Mouse (Mus musculus) testis, postnatal 14 days (tissue): ENCODE results near the gene Etfb.

ENCODE experiments used
- DNase-seq: peaks from one replicate; pipeline ENCODE4 v3.0.0; 2021; ENCODE audit warnings: low spot score

Etfb gene

GRCm38 (mm10) chr7:43449811-43450210 lies 5.9 kb downstream of the Etfb start:
- DNase-seq: no peak

DNA sequence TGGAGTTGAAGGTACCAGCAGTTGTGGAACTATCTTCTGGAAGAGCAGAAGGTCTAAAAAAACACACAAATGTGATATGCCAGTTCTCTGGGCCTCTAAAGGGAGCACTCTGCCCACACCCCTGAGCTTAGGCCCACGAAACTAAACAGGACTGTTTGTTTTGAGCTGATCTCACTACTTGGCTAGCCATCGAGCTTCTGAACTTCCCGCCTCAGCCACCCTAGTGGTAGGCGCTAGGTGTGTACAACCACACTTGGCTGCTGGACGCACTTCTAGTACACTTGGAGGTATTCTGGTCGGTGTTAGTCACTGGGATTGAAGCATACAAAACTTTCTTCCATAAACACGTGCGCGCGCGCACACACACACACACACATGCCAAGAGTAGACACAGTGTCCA lies 7.8 kb downstream of the Etfb start:
- DNase-seq: no peak

DNA sequence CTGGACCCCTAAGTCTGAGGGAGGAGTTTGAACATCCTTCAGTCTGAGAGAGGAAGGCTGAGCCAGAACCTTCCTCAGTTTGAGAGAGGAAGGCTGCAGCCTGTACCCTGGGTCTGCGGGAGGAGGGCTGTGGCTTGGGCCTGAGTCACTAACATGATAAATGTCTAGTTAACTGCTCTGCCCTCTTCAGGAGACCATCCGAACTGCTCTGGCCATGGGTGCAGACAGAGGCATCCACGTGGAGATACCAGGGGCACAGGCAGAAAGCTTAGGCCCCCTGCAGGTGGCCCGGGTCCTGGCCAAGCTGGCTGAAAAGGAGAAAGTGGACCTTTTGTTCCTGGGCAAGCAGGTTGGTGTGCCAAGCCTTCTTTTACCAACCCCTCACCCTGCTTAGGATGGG lies 8.7 kb downstream of the Etfb start:
- no peak for DNase-seq

GRCm38 (mm10) chr7:43453599-43454355 lies 9.9 kb downstream of the Etfb start:
- no peak for DNase-seq

GRCm38 (mm10) chr7:43454371-43454770 lies 10.5 kb downstream of the Etfb start:
- DNase-seq: no peak

GRCm38 (mm10) chr7:43462851-43463250 lies 19.0 kb downstream of the Etfb start, which contains the start of gene Vsig10l:
Gene Vsig10l, plus strand, starts transcription at chr7:43463151.
- no peak for DNase-seq

- DNase-seq: no peak
These were observed 20.1 kb downstream of the Etfb start for GRCm38 (mm10) chr7:43463976-43464375.

GRCm38 (mm10) chr7:43464864-43465343 lies 21.0 kb downstream of the Etfb start:
- DNase-seq: no peak

- peak; percentile 83 for DNase-seq
These were observed 21.6 kb downstream of the Etfb start for GRCm38 (mm10) chr7:43465344-43466098.

DNA sequence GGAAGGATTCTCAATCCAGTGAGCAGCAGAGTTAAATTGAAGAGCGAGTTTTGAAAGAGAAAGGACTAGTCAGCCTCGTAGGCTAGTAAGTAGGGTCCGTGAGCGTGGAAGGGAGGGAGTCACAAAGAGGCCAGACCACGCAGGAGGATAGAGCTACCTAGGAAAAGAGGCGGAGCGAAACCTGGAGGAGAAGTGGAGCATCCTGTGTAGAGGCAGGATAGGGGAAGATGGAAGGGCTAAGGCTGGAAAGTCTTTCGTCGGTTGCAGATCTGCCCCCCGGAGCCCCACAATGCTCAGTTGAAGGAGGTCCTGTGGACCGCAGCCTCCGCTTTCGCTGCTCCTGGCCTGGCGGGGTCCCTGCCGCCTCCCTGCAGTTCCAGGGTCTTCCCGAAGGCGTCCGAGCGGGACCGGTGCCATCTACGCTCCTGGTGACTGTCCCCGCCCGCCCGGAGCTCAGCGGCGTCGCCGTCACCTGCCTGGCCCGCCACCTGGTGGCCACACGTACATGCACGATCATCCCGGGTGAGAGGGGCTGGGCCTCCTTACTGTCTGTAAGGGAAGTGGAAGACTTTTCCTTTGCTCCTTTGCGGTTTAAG lies 22.3 kb downstream of the Etfb start:
- DNase-seq: peak; percentile 67

GRCm38 (mm10) chr7:43470373-43470772 lies 26.5 kb downstream of the Etfb start:
- DNase-seq: no peak

- DNase-seq: no peak
These were observed 31.8 kb downstream of the Etfb start for GRCm38 (mm10) chr7:43475706-43476105.

DNA sequence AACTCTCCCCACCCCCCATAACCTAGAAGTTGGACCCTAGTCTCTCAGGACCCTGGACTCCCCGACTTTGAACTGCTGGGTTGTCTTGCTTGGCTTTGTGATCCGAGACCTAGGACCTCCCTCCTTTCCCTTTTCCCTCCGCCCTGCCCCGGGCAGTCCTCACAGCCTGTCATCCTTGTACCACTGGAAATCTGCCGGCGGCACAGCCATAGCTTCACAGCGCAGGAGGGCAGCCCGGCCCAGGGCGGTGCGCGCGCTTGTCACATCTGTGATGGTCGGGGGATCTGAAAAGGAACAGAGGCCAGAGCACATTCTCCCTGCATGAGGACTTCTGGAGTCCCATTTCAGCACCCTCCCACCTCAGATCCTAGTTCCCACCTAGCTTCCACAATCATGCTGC lies 32.5 kb downstream of the Etfb start:
- no peak for DNase-seq

GRCm38 (mm10) chr7:43481191-43481590 lies 37.3 kb downstream of the Etfb start:
- DNase-seq: no peak

DNA sequence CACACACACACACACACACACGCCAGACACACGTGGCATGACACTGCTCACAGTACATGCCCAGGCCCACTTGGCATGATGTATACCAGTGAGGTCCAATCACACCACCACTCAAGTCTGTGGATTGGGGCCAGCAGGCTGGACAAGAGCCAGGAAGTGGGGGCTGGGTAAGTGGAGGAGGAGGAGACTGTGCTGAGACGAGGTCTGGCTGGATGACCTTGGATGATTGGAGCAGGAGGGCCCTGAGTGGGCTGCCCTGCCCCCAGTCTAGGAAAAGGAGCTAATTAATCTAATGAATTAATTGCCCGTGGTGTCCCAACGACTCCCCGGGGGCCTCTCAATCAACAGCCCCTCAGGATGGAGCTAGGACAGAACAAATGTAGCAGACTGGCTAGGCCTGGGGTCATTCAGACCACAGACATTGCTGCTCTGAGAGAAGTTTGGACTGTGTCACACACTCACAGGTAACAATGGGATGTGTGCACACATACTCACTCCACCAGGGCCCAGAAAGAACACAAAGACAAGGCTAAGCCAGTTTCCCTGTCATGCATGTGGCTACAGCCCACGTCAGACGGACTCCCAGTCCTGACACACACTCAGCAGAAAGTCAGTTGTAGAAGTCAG lies 38.3 kb downstream of the Etfb start:
- no peak for DNase-seq

GRCm38 (mm10) chr7:43483236-43483635 lies 39.4 kb downstream of the Etfb start:
- no peak for DNase-seq

DNA sequence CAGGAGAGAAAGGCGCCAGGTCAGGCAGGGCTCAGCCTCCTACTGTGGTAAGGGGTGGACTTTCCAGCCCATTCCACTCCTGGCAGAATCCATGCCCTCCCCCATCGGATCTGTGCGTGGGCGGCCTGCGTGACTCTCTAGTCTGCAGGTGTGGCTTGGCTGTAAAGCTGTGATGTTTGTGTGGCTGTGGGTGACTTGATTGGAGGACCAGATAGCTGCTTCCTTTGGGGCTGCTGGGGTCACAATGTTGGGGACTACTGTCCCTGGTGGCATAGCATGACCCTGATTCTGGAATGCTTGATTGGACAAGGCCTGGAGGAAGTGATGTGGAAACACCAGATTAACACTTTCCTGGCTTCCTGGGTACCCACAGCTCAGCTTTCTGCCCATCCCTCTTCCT lies 44.8 kb downstream of the Etfb start:
- no peak for DNase-seq

- DNase-seq: no peak
These were observed 45.8 kb downstream of the Etfb start, which contains the start of gene Iglon5 for GRCm38 (mm10) chr7:43489631-43490125. Gene Iglon5, minus strand, starts transcription at chr7:43490075.

DNA sequence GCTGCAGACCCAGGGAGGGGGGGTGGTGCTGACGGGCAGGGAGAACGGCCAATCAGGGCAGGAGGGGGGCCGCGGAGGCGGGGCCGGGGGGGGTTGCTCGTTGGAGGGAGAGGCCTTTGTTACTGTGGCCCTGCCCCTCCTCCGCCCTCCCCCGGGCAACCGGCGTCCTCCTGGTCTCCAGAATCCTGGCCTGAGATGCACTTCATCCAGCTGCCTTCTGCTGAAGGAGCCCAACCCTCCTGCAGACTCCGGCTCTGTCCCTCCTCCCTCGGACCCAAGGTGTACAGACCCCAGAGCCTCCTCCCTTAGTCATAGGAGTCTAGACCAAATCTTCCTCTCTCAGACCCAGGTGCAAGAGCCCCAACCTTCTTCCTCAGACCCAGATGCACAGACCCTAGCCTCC lies 46.3 kb downstream of the Etfb start:
- DNase-seq: peak; percentile 37

DNA sequence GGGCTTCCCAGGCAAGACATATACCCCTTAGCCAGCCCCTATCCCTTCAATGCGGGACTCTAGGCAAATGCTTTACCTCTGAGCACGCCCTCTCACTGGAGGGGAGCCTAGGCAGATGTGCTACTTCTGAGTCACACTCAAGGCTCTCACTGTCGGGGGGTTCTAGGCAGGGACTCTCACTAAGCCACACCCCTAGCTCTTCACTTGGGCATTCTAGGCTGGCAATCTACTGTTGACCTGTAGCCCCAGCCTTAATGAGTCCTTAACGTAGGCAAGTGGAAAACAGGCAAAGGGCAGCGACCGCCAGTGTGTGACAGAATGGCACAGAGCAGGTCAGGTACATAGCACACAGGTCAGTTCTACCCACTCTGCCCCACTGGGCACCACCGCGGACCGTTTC lies 47.0 kb downstream of the Etfb start:
- DNase-seq: no peak

DNA sequence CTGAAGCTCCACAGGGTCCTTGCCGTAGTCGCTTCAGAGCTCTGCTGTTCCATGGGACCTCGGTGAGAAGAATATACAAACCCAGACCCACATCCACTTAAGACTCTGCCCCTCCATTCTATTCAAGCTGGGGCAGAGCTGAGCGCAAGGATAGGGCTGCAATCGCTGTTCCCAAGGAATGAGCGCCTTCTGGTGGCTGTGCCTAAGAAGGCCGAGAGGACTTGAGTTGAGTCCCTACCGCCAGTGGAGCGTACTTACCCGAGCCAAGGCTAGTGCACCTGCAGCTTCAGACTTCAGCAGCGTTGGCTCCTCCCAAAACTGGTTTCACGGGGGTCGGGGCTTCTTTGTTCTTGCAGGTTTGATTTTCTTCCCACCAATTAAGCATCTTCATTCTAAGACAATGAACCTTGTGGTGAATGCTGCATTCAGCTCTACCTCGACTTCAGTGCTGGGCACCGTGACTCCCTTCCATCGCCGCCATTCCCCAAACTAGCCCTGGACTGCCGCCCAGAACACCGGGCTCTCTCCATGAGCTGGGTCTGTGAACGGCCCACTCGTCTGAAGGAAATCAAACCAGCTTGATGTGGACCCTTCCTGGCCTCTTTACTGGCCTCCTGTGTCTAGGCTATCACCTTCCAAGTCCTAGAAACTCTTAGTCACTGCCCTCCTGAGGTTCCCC lies 51.6 kb downstream of the Etfb start:
- DNase-seq: peak; percentile 25
